Mouse (Mus musculus): ENCODE measurements around the gene Pcgf5.
A peak's percentile ranks its signal among the peaks of the same experiment; 100 is the strongest.

Pcgf5 gene

GRCm38 (mm10) chr19:36348161-36348800, at the start of gene Pcgf5:
Gene Pcgf5 (plus strand): TSS chr19:36348309.
- DNase-seq (ENCODE audit: low read depth, low spot score): no peak

- DNase-seq (ENCODE audit: low read depth, low spot score): no peak
Observed at GRCm38 (mm10) chr19:36305542-36305941, 42.6 kb upstream of the Pcgf5 start.

GRCm38 (mm10) chr19:36314010-36314409, 34.1 kb upstream of the Pcgf5 start:
- DNase-seq (ENCODE audit: low read depth, low spot score): peak; percentile 28

- no peak for DNase-seq (ENCODE audit: low read depth, low spot score)
Observed at GRCm38 (mm10) chr19:36319735-36320134, 28.4 kb upstream of the Pcgf5 start.

GRCm38 (mm10) chr19:36321066-36321465, 27.0 kb upstream of the Pcgf5 start:
- DNase-seq (ENCODE audit: low read depth, low spot score): no peak

GRCm38 (mm10) chr19:36323326-36323725, 24.8 kb upstream of the Pcgf5 start:
- no peak for DNase-seq (ENCODE audit: low read depth, low spot score)

- DNase-seq (ENCODE audit: low read depth, low spot score): no peak
Observed at GRCm38 (mm10) chr19:36328678-36329077, 19.4 kb upstream of the Pcgf5 start.

- no peak for DNase-seq (ENCODE audit: low read depth, low spot score)
Observed at GRCm38 (mm10) chr19:36347376-36347775, 733 bp upstream of the Pcgf5 start.

GRCm38 (mm10) chr19:36347831-36348160, 313 bp upstream of the Pcgf5 start:
- no peak for DNase-seq (ENCODE audit: low read depth, low spot score)

GRCm38 (mm10) chr19:36348801-36349486, 835 bp downstream of the Pcgf5 start:
- no peak for DNase-seq (ENCODE audit: low read depth, low spot score)

- DNase-seq (ENCODE audit: low read depth, low spot score): no peak
Observed at GRCm38 (mm10) chr19:36349487-36349955, 1.4 kb downstream of the Pcgf5 start.

- DNase-seq (ENCODE audit: low read depth, low spot score): no peak
Observed at GRCm38 (mm10) chr19:36350181-36350580, 2.1 kb downstream of the Pcgf5 start.

- no peak for DNase-seq (ENCODE audit: low read depth, low spot score)
Observed at GRCm38 (mm10) chr19:36350870-36351269, 2.8 kb downstream of the Pcgf5 start.

GRCm38 (mm10) chr19:36362541-36362940, 14.4 kb downstream of the Pcgf5 start:
- DNase-seq (ENCODE audit: low read depth, low spot score): no peak

GRCm38 (mm10) chr19:36364757-36365156, 16.6 kb downstream of the Pcgf5 start:
- DNase-seq (ENCODE audit: low read depth, low spot score): no peak

GRCm38 (mm10) chr19:36371478-36371877, 23.4 kb downstream of the Pcgf5 start:
- DNase-seq (ENCODE audit: low read depth, low spot score): no peak

- DNase-seq (ENCODE audit: low read depth, low spot score): no peak
Observed at GRCm38 (mm10) chr19:36373056-36373621, 25.0 kb downstream of the Pcgf5 start.

- peak; percentile 76 for DNase-seq (ENCODE audit: low read depth, low spot score)
Observed at GRCm38 (mm10) chr19:36375200-36375783, 27.2 kb downstream of the Pcgf5 start.

- no peak for DNase-seq (ENCODE audit: low read depth, low spot score)
Observed at GRCm38 (mm10) chr19:36377729-36378128, 29.6 kb downstream of the Pcgf5 start.

- DNase-seq (ENCODE audit: low read depth, low spot score): peak; percentile 48
Observed at GRCm38 (mm10) chr19:36378511-36379232, 30.6 kb downstream of the Pcgf5 start.

GRCm38 (mm10) chr19:36382901-36383300, 34.8 kb downstream of the Pcgf5 start:
- DNase-seq (ENCODE audit: low read depth, low spot score): no peak

- DNase-seq (ENCODE audit: low read depth, low spot score): no peak
Observed at GRCm38 (mm10) chr19:36383977-36384376, 35.9 kb downstream of the Pcgf5 start.
